Mouse (Mus musculus): ENCODE data around the gene Gm525. TPM values are rescaled to one million over a fixed set of nuclear protein-coding genes. Genes with fewer than 3 reads are reported as not detected.
A peak's percentile ranks its signal among the peaks of the same experiment; 100 is the strongest.

The Gm525 gene
- polyA plus RNA-seq, 1 experiment from 2014 or later, result 1.7 TPM

DNA sequence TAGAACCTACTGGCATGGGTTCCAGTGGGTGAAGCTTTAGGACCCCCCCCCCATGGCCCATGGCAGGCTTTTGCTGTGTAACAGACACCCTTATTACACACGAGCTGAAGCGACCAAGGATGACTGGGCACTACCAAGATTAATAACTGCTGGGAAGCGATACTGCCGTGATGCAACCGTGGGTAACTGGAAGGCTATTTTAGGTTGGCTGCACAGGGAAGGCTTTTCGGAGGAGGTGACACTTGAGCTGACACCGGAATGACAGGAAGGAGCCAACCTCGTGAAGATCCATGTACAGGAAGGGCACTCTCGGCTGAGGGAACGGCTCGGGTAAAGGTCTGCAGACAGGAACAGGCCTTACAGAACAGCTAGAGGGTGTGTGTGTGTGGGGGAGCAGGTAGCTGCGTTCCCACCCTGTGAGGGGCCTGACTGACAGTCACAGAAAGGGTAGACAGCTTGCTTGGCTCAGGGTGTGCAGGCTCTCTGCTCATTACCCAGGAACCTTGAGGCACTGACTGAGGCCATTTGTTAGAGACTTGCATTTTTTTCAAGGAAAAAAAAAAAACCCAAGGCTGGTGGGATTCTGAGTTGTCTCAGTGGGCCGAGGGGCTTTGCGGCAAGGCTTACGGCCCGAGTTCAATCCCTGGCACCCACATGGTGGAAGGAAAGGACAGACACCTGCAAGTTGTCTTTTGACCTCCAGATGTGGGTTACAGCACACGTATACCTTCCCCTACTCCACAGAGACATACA, 24.6 kb downstream of the Gm525 start:
- Histone ChIP-seq H3K4me1 (replicated peaks; ENCODE audit: control insufficient read depth, insufficient read depth) (0 out of 2 replicates have a peak, but pooled peaks cover 2% of the 10 kb centered on the region), H3K9ac (ENCODE audit: low read length) (no peak overlapping the region), H3K27ac (replicated peaks) (no peak overlapping the region), H3K9me3 (ENCODE audit: control insufficient read depth, low read length) (no peaks in the 10 kb centered on the region), H3K4me3 (ENCODE audit: low read depth, low read length) (no peak overlapping the region), H3K4me2 (replicated peaks; ENCODE audit: low read depth) (no peak overlapping the region), H3K27me3 (ENCODE audit: control insufficient read depth, insufficient read depth, low read length) (no peaks in the 10 kb centered on the region), H3K36me3 (ENCODE audit: control insufficient read depth, insufficient read depth, low read length) (no peaks in the 10 kb centered on the region)
- ATAC-seq (ENCODE audit: low FRiP score, low TSS enrichment), result no peak
- no peak for DNase-seq (ENCODE audit: low spot score)
- 81% methylated on average over 17 of the region's 17 CpGs for WGBS
- TF ChIP-seq EP300 (optimal IDR thresholded peaks at IDR 0.05), result no peak
- no peak for TF ChIP-seq CTCF (IDR thresholded peaks at IDR 0.05; ENCODE audit: low read depth)

DNA sequence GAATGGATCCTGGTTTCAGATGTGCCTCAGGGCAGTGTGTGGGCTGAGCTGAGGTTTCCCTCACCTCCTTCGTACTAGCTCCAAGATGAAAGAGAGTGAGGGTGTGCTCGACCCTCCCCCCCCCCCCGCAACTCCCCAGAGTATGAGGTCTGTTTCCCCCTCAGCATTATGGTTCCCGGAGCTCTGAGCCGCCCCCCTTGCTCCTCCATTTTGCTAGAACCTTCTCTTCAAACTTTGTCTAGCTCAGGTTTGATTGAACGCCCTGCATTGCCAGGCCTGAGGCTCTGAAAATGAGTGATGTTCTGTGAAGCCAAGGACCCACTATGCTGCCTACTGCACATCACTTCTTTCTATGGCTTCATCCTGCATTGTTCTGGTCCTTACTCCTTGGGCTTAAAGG, 25.3 kb downstream of the Gm525 start:
- Histone ChIP-seq H3K4me1 (replicated peaks; ENCODE audit: control insufficient read depth, insufficient read depth) (0 out of 2 replicates have a peak, but pooled peaks cover 2% of the 10 kb centered on the region), H3K4me2 (replicated peaks; ENCODE audit: low read depth) (no peak overlapping the region), H3K4me3 (ENCODE audit: low read depth, low read length) (no peak overlapping the region), H3K9ac (ENCODE audit: low read length) (no peak overlapping the region), H3K27ac (replicated peaks) (no peak overlapping the region), H3K36me3 (ENCODE audit: control insufficient read depth, insufficient read depth, low read length) (no peaks in the 10 kb centered on the region), H3K27me3 (ENCODE audit: control insufficient read depth, insufficient read depth, low read length) (no peaks in the 10 kb centered on the region), H3K9me3 (ENCODE audit: control insufficient read depth, low read length) (no peaks in the 10 kb centered on the region)
- no peak for ATAC-seq (ENCODE audit: low FRiP score, low TSS enrichment)
- TF ChIP-seq EP300 (optimal IDR thresholded peaks at IDR 0.05) (no peak), CTCF (IDR thresholded peaks at IDR 0.05; ENCODE audit: low read depth) (no peak)
- DNase-seq (ENCODE audit: low spot score), result no peak
- 68% methylated on average over 6 of the region's 6 CpGs for WGBS

- no peaks in the 10 kb centered on the region for H3K27me3 ChIP-seq (ENCODE audit: control insufficient read depth, insufficient read depth, low read length)
- no peak overlapping the region; the same call in 1 of the 2 replicates for H3K9ac ChIP-seq (ENCODE audit: low read length)
- H3K4me2 ChIP-seq (replicated peaks; ENCODE audit: low read depth), result peak overlapping the region; percentile 58
- TF ChIP-seq CTCF (IDR thresholded peaks at IDR 0.05; ENCODE audit: low read depth) (peak; percentile 98), EP300 (optimal IDR thresholded peaks at IDR 0.05) (no peak)
- H3K4me3 ChIP-seq (ENCODE audit: low read depth, low read length), result peak overlapping the region; percentile 35
- 0 out of 2 replicates have a peak, but pooled peaks cover 2% of the 10 kb centered on the region for H3K4me1 ChIP-seq (replicated peaks; ENCODE audit: control insufficient read depth, insufficient read depth)
- DNase-seq (ENCODE audit: low spot score), result peak; percentile 89
- ATAC-seq (ENCODE audit: low FRiP score, low TSS enrichment), result peak; percentile 95
- no peaks in the 10 kb centered on the region for H3K36me3 ChIP-seq (ENCODE audit: control insufficient read depth, insufficient read depth, low read length)
- no peak overlapping the region for H3K27ac ChIP-seq (replicated peaks)
- H3K9me3 ChIP-seq (ENCODE audit: control insufficient read depth, low read length), result no peaks in the 10 kb centered on the region
- 1% methylated on average over 9 of the region's 9 CpGs for WGBS
These were observed 26.8 kb downstream of the Gm525 start for GRCm38 (mm10) chr11:89100403-89100802.

DNA sequence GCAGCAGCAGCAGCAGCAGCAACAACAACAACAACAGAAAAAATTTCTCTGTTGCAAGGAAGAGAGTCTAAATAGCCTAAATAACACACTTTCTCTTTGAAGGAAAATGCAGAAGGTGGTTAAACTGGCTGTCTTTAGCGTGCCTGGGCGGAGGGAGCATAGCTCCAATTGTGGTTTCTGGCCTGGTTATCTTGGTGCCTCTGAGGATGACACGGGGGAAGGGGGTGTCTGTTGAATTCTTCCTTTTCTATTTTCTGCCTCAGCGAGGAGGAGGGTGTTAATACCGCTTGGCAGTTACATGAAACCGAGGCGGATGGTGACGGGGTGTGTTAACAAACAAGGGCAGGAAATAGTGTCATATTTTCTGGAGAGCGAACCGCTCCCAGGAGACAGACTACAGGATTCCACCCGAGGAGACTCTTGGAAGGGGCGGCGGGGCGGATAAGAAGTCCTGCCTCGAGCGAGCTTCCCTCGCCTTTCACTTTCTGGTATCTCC, 27.2 kb downstream of the Gm525 start:
- no peak; the same call in 1 of the 2 replicates for ATAC-seq (ENCODE audit: low FRiP score, low TSS enrichment)
- 24% methylated on average over 17 of the region's 17 CpGs for WGBS
- Histone ChIP-seq H3K27ac (replicated peaks) (no peak overlapping the region), H3K9ac (ENCODE audit: low read length) (peak overlapping the region; percentile 50), H3K36me3 (ENCODE audit: control insufficient read depth, insufficient read depth, low read length) (no peaks in the 10 kb centered on the region), H3K27me3 (ENCODE audit: control insufficient read depth, insufficient read depth, low read length) (no peaks in the 10 kb centered on the region), H3K9me3 (ENCODE audit: control insufficient read depth, low read length) (no peaks in the 10 kb centered on the region), H3K4me1 (replicated peaks; ENCODE audit: control insufficient read depth, insufficient read depth) (0 out of 2 replicates have a peak, but pooled peaks cover 2% of the 10 kb centered on the region), H3K4me2 (replicated peaks; ENCODE audit: low read depth) (peak overlapping the region; percentile 58), H3K4me3 (ENCODE audit: low read depth, low read length) (peak overlapping the region; percentile 35)
- no peak for TF ChIP-seq CTCF (IDR thresholded peaks at IDR 0.05; ENCODE audit: low read depth)
- TF ChIP-seq EP300 (optimal IDR thresholded peaks at IDR 0.05), result no peak
- peak; percentile 22 for DNase-seq (ENCODE audit: low spot score)

GRCm38 (mm10) chr11:89103166-89103565, 29.5 kb downstream of the Gm525 start:
- Histone ChIP-seq H3K4me2 (replicated peaks; ENCODE audit: low read depth) (no peak overlapping the region), H3K36me3 (ENCODE audit: control insufficient read depth, insufficient read depth, low read length) (no peaks in the 10 kb centered on the region), H3K4me1 (replicated peaks; ENCODE audit: control insufficient read depth, insufficient read depth) (0 out of 2 replicates have a peak, but pooled peaks cover 2% of the 10 kb centered on the region), H3K9ac (ENCODE audit: low read length) (no peak overlapping the region), H3K4me3 (ENCODE audit: low read depth, low read length) (no peak overlapping the region), H3K27ac (replicated peaks) (no peak overlapping the region), H3K9me3 (ENCODE audit: control insufficient read depth, low read length) (no peaks in the 10 kb centered on the region), H3K27me3 (ENCODE audit: control insufficient read depth, insufficient read depth, low read length) (no peaks in the 10 kb centered on the region)
- WGBS, result 86% methylated on average over 14 of the region's 14 CpGs
- ATAC-seq (ENCODE audit: low FRiP score, low TSS enrichment) (no peak), DNase-seq (ENCODE audit: low spot score) (no peak)
- TF ChIP-seq EP300 (optimal IDR thresholded peaks at IDR 0.05) (no peak), CTCF (IDR thresholded peaks at IDR 0.05; ENCODE audit: low read depth) (no peak)

GRCm38 (mm10) chr11:89105211-89105610, 31.6 kb downstream of the Gm525 start:
- Histone ChIP-seq H3K4me3 (ENCODE audit: low read depth, low read length) (no peak overlapping the region), H3K4me2 (replicated peaks; ENCODE audit: low read depth) (no peak overlapping the region), H3K9me3 (ENCODE audit: control insufficient read depth, low read length) (no peaks in the 10 kb centered on the region), H3K36me3 (ENCODE audit: control insufficient read depth, insufficient read depth, low read length) (no peaks in the 10 kb centered on the region), H3K9ac (ENCODE audit: low read length) (no peak overlapping the region), H3K27me3 (ENCODE audit: control insufficient read depth, insufficient read depth, low read length) (no peaks in the 10 kb centered on the region), H3K4me1 (replicated peaks; ENCODE audit: control insufficient read depth, insufficient read depth) (0 out of 2 replicates have a peak, but pooled peaks cover 2% of the 10 kb centered on the region), H3K27ac (replicated peaks) (no peak overlapping the region)
- ATAC-seq (ENCODE audit: low FRiP score, low TSS enrichment) (no peak), DNase-seq (ENCODE audit: low spot score) (no peak)
- TF ChIP-seq CTCF (IDR thresholded peaks at IDR 0.05; ENCODE audit: low read depth), result no peak
- TF ChIP-seq EP300 (optimal IDR thresholded peaks at IDR 0.05), result no peak
- WGBS, result 95% methylated on average over 8 of the region's 8 CpGs

Data from stomach, postnatal 0 days (tissue).